Mouse (Mus musculus) CH12.LX (cell line): ENCODE measurements around the gene Atp5d. TPM values are rescaled to one million over a fixed set of nuclear protein-coding genes. Genes with fewer than 3 reads are reported as not detected.
A peak's percentile ranks its signal among the peaks of the same experiment; 100 is the strongest.

ENCODE experiments used
- DNase-seq: peaks from one replicate; pipeline ENCODE4 v3.0.0-alpha.2; 2013; ENCODE audit errors: extremely low read depth
- H3K27ac ChIP-seq: 2 replicates; pipeline ENCODE4 v1.5.1; 2012; ENCODE audit warnings: low read depth, mild to moderate bottlenecking, control low read depth, moderate library complexity; ENCODE audit not compliant: insufficient read depth
- H3K27me3 ChIP-seq: replicated peaks from 2 replicates; pipeline ENCODE3; 2012; ENCODE audit warnings: inconsistent platforms
- H3K36me3 ChIP-seq, 2 experiments: replicated peaks in 1 of 2; 2 replicates each; pipeline versions ENCODE3 to v1.6.1; 2012; ENCODE audit warnings: inconsistent platforms in 1 of 2, low read length in 1 of 2, mild to moderate bottlenecking in 1 of 2, mixed read lengths in 1 of 2, moderate library complexity in 1 of 2; ENCODE audit not compliant: control insufficient read depth in 1 of 2, insufficient read depth in 1 of 2
- H3K4me1 ChIP-seq, 2 experiments: 2 replicates each; pipeline ENCODE4 v1.6.1; 2012; ENCODE audit warnings: inconsistent platforms in 1 of 2, moderate library complexity in 1 of 2; ENCODE audit not compliant: insufficient read depth in 2 of 2, control insufficient read depth in 1 of 2
- H3K4me2 ChIP-seq: 2 replicates; pipeline ENCODE4 v1.6.1; 2012; ENCODE audit warnings: low read depth, mild to moderate bottlenecking, control low read depth; ENCODE audit not compliant: poor library complexity, insufficient read depth, severe bottlenecking
- H3K4me3 ChIP-seq, 3 experiments: fragments of 150-350 bp in 1 of 3; sonication (generic) in 1 of 3; replicated peaks in 1 of 3; 2 replicates each; pipeline versions ENCODE3 to v1.5.1; 2011 to 2012; ENCODE audit warnings: low read depth in 2 of 3, low read length in 2 of 3, mild to moderate bottlenecking in 2 of 3, moderate library complexity in 2 of 3, control low read depth in 1 of 3, improper control_type of control experiment in 1 of 3, inconsistent platforms in 1 of 3, mixed read lengths in 1 of 3; ENCODE audit not compliant: poor library complexity in 1 of 3
- H3K79me2 ChIP-seq: replicated peaks from 2 replicates; pipeline ENCODE4 v1.6.1; 2012; ENCODE audit warnings: mild to moderate bottlenecking, moderate library complexity; ENCODE audit not compliant: control insufficient read depth, poor library complexity, insufficient read depth, severe bottlenecking; ENCODE audit errors: extremely low read depth
- H3K9ac ChIP-seq: 2 replicates; pipeline ENCODE4 v1.6.1; 2012; ENCODE audit warnings: low read depth, mild to moderate bottlenecking, control low read depth, moderate library complexity; ENCODE audit not compliant: insufficient read depth
- H3K9me3 ChIP-seq: replicated peaks from 2 replicates; pipeline ENCODE3; 2012; ENCODE audit warnings: low read length, inconsistent platforms, mixed read lengths
- BHLHE40 ChIP-seq: IDR thresholded peaks from 2 replicates; pipeline ENCODE4 v1.6.1; 2011; ENCODE audit warnings: mild to moderate bottlenecking, low read depth, low read length, improper control_type of control experiment
- CHD2 ChIP-seq: IDR thresholded peaks from 2 replicates; pipeline ENCODE4 v1.6.1; 2011; ENCODE audit warnings: low read length, improper control_type of control experiment
- CTCF ChIP-seq, 2 experiments: IDR thresholded peaks in 1 of 2; conservative IDR thresholded peaks in 1 of 2; 2 replicates each; pipeline ENCODE4 v1.5.1; 2011 to 2012; ENCODE audit warnings: low read depth in 2 of 2, low read length in 2 of 2, improper control_type of control experiment in 1 of 2, inconsistent platforms in 1 of 2, mild to moderate bottlenecking in 1 of 2, moderate library complexity in 1 of 2
- E2F4 ChIP-seq: IDR thresholded peaks from 2 replicates; pipeline ENCODE4 v1.6.1; 2011; ENCODE audit warnings: low read depth, low read length, improper control_type of control experiment; ENCODE audit not compliant: insufficient replicate concordance
- ETS1 ChIP-seq: conservative IDR thresholded peaks from 2 replicates; pipeline ENCODE4 v1.6.1; 2012; ENCODE audit warnings: low read depth, mild to moderate bottlenecking, inconsistent platforms, low read length, improper control_type of control experiment, moderate library complexity
- IRF4 ChIP-seq: IDR thresholded peaks from 2 replicates; pipeline ENCODE4 v1.6.1; 2014; ENCODE audit warnings: low read depth, mild to moderate bottlenecking, inconsistent platforms, low read length, improper control_type of control experiment
- JUN ChIP-seq: IDR thresholded peaks from 2 replicates; pipeline ENCODE4 v1.6.1; 2011; ENCODE audit warnings: low read depth, mild to moderate bottlenecking, low read length, improper control_type of control experiment, moderate library complexity; ENCODE audit not compliant: insufficient read depth
- JUND ChIP-seq: conservative IDR thresholded peaks from 2 replicates; pipeline ENCODE4 v1.6.1; 2011; ENCODE audit warnings: low read depth, low read length, improper control_type of control experiment
- MAFK ChIP-seq: IDR thresholded peaks from 2 replicates; pipeline ENCODE4 v1.6.1; 2011; ENCODE audit warnings: low read length, improper control_type of control experiment; ENCODE audit not compliant: insufficient replicate concordance
- MYC ChIP-seq: IDR thresholded peaks from 2 replicates; pipeline ENCODE4 v1.6.1; 2011; ENCODE audit warnings: low read depth, mild to moderate bottlenecking, improper control_type of control experiment, low read length
- NELFE ChIP-seq: IDR thresholded peaks from 2 replicates; pipeline ENCODE4 v1.6.1; 2011; ENCODE audit warnings: low read depth, low read length, improper control_type of control experiment
- PAX5 ChIP-seq: IDR thresholded peaks from 2 replicates; pipeline ENCODE4 v1.6.1; 2012; ENCODE audit warnings: low read length, inconsistent platforms, mixed read lengths
- RAD21 ChIP-seq: IDR thresholded peaks from 2 replicates; pipeline ENCODE4 v1.6.1; 2011; ENCODE audit warnings: low read depth, mild to moderate bottlenecking, low read length, improper control_type of control experiment, moderate library complexity
- RCOR1 ChIP-seq: conservative IDR thresholded peaks from 2 replicates; pipeline ENCODE4 v1.6.1; 2012; ENCODE audit warnings: low read depth, mild to moderate bottlenecking, inconsistent platforms, low read length, improper control_type of control experiment
- SIN3A ChIP-seq: IDR thresholded peaks from 2 replicates; pipeline ENCODE4 v1.6.1; 2012; ENCODE audit warnings: low read length, improper control_type of control experiment, inconsistent platforms
- TBP ChIP-seq: conservative IDR thresholded peaks from 2 replicates; pipeline ENCODE4 v1.6.1; 2011; ENCODE audit warnings: low read depth, low read length, improper control_type of control experiment
- TCF12 ChIP-seq: IDR thresholded peaks from 2 replicates; pipeline ENCODE4 v1.6.1; 2014; ENCODE audit warnings: low read depth, mild to moderate bottlenecking, inconsistent platforms, low read length, improper control_type of control experiment
- UBTF ChIP-seq: IDR thresholded peaks from 2 replicates; pipeline ENCODE4 v1.6.1; 2012; ENCODE audit warnings: low read depth, mild to moderate bottlenecking, inconsistent platforms, low read length, improper control_type of control experiment, moderate library complexity
- USF1 ChIP-seq: IDR thresholded peaks from 2 replicates; pipeline ENCODE4 v1.6.1; 2014; ENCODE audit warnings: low read depth, mild to moderate bottlenecking, inconsistent platforms, low read length, improper control_type of control experiment
- USF2 ChIP-seq: conservative IDR thresholded peaks from 2 replicates; pipeline ENCODE4 v1.6.1; 2011; ENCODE audit warnings: low read depth, low read length, improper control_type of control experiment
- ZC3H11A ChIP-seq: IDR thresholded peaks from 2 replicates; pipeline ENCODE4 v1.6.1; 2012; ENCODE audit warnings: low read depth, mild to moderate bottlenecking, inconsistent platforms, low read length, improper control_type of control experiment
- ZMIZ1 ChIP-seq: IDR thresholded peaks from 2 replicates; pipeline ENCODE4 v1.6.1; 2012; ENCODE audit warnings: low read depth, mild to moderate bottlenecking, inconsistent platforms, low read length, improper control_type of control experiment
- ZNF384 ChIP-seq: IDR thresholded peaks from 2 replicates; pipeline ENCODE4 v1.6.1; 2012; ENCODE audit warnings: low read depth, low read length, improper control_type of control experiment, inconsistent platforms
- dilution Hi-C: fragments of 300-500 bp; cut with MboI; formaldehyde crosslinking; loops from 2 replicates; pipeline ENCODE4 v1.14.3; 2020; ENCODE audit warnings: low sequenced_read_pairs; ENCODE audit not compliant: extremely low pct_unique_long_range_greater_than_20kb, extremely low pct_ligation_motif_present
- in situ Hi-C: fragments of 300-500 bp; cut with MboI; formaldehyde crosslinking; loops from 3 replicates; pipeline ENCODE4 v1.14.3; 2019; ENCODE audit warnings: low sequenced_read_pairs, low pct_ligation_motif_present, low pct_unique_long_range_greater_than_20kb, mixed read lengths
- polyA plus RNA-seq: library from polyadenylated mRNA; unstranded; fragments of >175 nt; gene quantifications from 2 replicates; pipeline ENCODE4 v1.2.1, GENCODE M21; 2012; ENCODE audit warnings: low read depth; ENCODE audit not compliant: insufficient read length
- total RNA-seq, 2 experiments: library from RNA; depleted of rRNA; stranded (reverse); fragments of 300-350 nt in 1 of 2; fragments of >200 nt in 1 of 2; gene quantifications; 2 replicates each; pipeline ENCODE4 v1.2.3; 2012 to 2014

Atp5d gene
- total and polyA plus RNA-seq, 3 experiments: 106 to 352 (median 326) TPM

DNA sequence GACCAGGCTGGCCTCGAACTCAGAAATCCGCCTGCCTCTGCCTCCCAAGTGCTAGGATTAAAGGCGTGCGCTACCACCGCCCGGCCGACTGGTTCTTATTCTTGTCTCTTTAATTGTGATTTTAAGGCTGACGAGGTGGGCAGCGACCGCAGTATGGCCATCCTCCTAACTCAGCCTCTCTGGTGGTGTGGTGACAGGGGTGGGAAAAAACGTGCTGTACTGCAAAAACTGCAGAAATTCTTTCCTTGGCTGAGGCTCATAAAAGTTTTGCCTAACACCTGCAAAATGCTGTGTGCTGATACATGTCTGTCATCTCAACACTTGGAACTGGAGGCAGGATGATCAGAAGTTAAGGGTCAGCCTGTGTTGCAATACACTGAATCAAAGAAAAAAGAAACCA is 34.9 kb downstream of the Atp5d start:
- H3K9me3 ChIP-seq: no peaks in the 10 kb centered on the region
- H3K79me2 ChIP-seq: peaks cover 16% of the 10 kb centered on the region
- dilution Hi-C loops: no loop called here
- H3K9ac ChIP-seq: peak overlapping the region; percentile 62; the same call in 1 of the 2 replicates
- peaks cover 20 to 61% of the 10 kb centered on the region in 2 experiments for H3K4me1 ChIP-seq
- peaks cover 27 to 52% of the 10 kb centered on the region in 2 experiments for H3K36me3 ChIP-seq
- H3K27ac ChIP-seq: no peak overlapping the region
- peak; percentile 64; the same call in 1 of the 2 replicates for TF ChIP-seq BHLHE40
- no peak for TF ChIP-seq CTCF (conservative IDR thresholded peaks at IDR 0.05 in 1 of 2, IDR thresholded peaks at IDR 0.05 in 1 of 2; ENCODE audit: low read depth in 2 of 2, low read length in 2 of 2)
- no peak for TF ChIP-seq CHD2
- no peak for TF ChIP-seq E2F4
- no peak for TF ChIP-seq ZMIZ1
- TF ChIP-seq RCOR1: no peak
- no peak; the same call in 1 of the 2 replicates for TF ChIP-seq USF1
- TF ChIP-seq PAX5: no peak
- TF ChIP-seq USF2: no peak
- peak; percentile 71 for TF ChIP-seq ZNF384
- no peak for TF ChIP-seq NELFE
- in situ Hi-C loops: no loop called here
- peaks cover under 1% of the 10 kb centered on the region for H3K27me3 ChIP-seq
- H3K4me3 ChIP-seq: peak overlapping the region; percentile 2 to 46 (median 36)
- peak overlapping the region; percentile 33 for H3K4me2 ChIP-seq
- DNase-seq: no peak

DNA sequence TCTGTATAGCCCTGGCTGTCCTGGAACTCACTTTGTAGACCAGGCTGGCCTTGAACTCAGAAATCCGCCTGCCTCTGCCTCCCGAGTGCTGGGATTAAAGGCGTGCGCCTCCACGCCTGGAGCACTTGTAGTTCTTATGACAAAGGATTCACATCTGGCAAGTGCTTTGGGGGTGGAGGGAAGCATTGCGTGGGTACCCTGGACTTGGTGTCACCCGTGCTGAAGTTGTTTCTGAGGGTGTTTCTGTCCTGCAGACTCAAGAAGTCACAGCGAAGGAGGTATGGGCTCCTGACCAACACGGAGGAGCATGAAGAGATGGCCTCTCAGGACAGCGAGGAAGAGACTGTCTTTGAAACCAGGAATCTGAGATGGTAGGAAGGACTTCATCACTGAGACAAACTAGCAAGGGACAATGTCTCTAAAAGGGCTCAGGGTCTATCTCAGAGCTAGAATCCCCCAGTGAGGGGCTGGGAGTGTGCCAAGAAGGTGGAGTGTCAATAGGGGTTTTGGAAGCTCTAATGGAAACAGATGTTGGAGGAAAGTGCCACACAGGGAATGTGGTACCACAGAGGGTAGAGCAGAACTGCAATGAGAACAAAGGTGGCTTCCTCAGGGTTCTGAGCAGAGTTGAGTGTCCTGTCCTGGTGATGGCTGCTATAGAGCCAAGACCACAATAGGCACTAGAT is 35.7 kb downstream of the Atp5d start:
- Histone ChIP-seq H3K79me2 (peaks cover 9% of the 10 kb centered on the region), H3K4me2 (no peak overlapping the region), H3K4me3 (no peak overlapping the region), H3K9me3 (no peaks in the 10 kb centered on the region), H3K9ac (no peak overlapping the region), H3K4me1 (peaks cover 27 to 63% of the 10 kb centered on the region in 2 experiments), H3K27me3 (peaks cover 8% of the 10 kb centered on the region), H3K36me3 (peaks cover 27 to 52% of the 10 kb centered on the region in 2 experiments), H3K27ac (no peak overlapping the region)
- no peak for TF ChIP-seq CHD2
- TF ChIP-seq TCF12: no peak
- TF ChIP-seq USF2: no peak
- TF ChIP-seq RAD21: no peak
- TF ChIP-seq ETS1: no peak
- TF ChIP-seq E2F4: no peak
- TF ChIP-seq MYC: no peak
- TF ChIP-seq NELFE: no peak
- TF ChIP-seq SIN3A: no peak
- no peak for TF ChIP-seq PAX5
- TF ChIP-seq ZC3H11A: no peak
- no peak for TF ChIP-seq IRF4
- TF ChIP-seq MAFK: no peak
- TF ChIP-seq UBTF: no peak
- TF ChIP-seq JUND: no peak
- no peak for TF ChIP-seq JUN
- TF ChIP-seq TBP: no peak
- no peak for TF ChIP-seq ZMIZ1
- DNase-seq: no peak
- dilution Hi-C loops: no loop called here
- in situ Hi-C loops: no loop called here
